Mouse (Mus musculus): ENCODE measurements around the gene Fbxo48. TPM values are rescaled to one million over a fixed set of nuclear protein-coding genes. Genes with fewer than 3 reads are reported as not detected.

Gene Fbxo48
- polyA plus RNA-seq, 1 experiment from 2014 or later, result 1.2 TPM

GRCm38 (mm10) chr11:17002739-17003373 is 51.7 kb downstream of the Fbxo48 start:
- Histone ChIP-seq H3K4me1 (ENCODE audit: control insufficient read depth, insufficient read depth, low read length) (no peaks in the 10 kb centered on the region), H3K27ac (ENCODE audit: low read length) (no peak overlapping the region), H3K36me3 (ENCODE audit: control insufficient read depth, insufficient read depth, low read length) (no peaks in the 10 kb centered on the region), H3K4me2 (ENCODE audit: low read depth, low read length) (no peak overlapping the region), H3K9me3 (replicated peaks; ENCODE audit: control insufficient read depth, low read length) (no peaks in the 10 kb centered on the region), H3K9ac (ENCODE audit: low read length) (no peak overlapping the region), H3K27me3 (ENCODE audit: control insufficient read depth, insufficient read depth, low read length) (no peaks in the 10 kb centered on the region), H3K4me3 (replicated peaks; ENCODE audit: low read length) (no peak overlapping the region)
- no peak for ATAC-seq (ENCODE audit: insufficient read depth, low FRiP score)
- WGBS, result 69% methylated on average over 7 of the region's 7 CpGs

- 76% methylated on average over 3 of the region's 3 CpGs for WGBS
- no peaks in the 10 kb centered on the region for H3K9me3 ChIP-seq (replicated peaks; ENCODE audit: control insufficient read depth, low read length)
- no peak for ATAC-seq (ENCODE audit: insufficient read depth, low FRiP score)
Observed at GRCm38 (mm10) chr11:17003757-17004156, 52.6 kb downstream of the Fbxo48 start.

More at GRCm38 (mm10) chr11:17003757-17004156, 52.6 kb downstream of the Fbxo48 start:
- no peaks in the 10 kb centered on the region for H3K4me1 ChIP-seq (ENCODE audit: control insufficient read depth, insufficient read depth, low read length)
- no peaks in the 10 kb centered on the region for H3K27me3 ChIP-seq (ENCODE audit: control insufficient read depth, insufficient read depth, low read length)
- no peak overlapping the region for H3K27ac ChIP-seq (ENCODE audit: low read length)
- no peak overlapping the region for H3K4me2 ChIP-seq (ENCODE audit: low read depth, low read length)
- no peak overlapping the region for H3K9ac ChIP-seq (ENCODE audit: low read length)
- H3K4me3 ChIP-seq (replicated peaks; ENCODE audit: low read length), result no peak overlapping the region
- H3K36me3 ChIP-seq (ENCODE audit: control insufficient read depth, insufficient read depth, low read length), result no peaks in the 10 kb centered on the region

Other genes starting within 250 kb of the Fbxo48 start
- 17.0 and 17.8 TPM in 2 replicates for gene Egfr, start 199.2 kb upstream of the Fbxo48 start, polyA plus RNA-seq (2015; fragmentation: Nextera tagmentation; extraction: Ambion mirVana)
- 30.8 and 31.4 TPM in 2 replicates for gene Cnrip1, start 100.2 kb downstream of the Fbxo48 start, polyA plus RNA-seq (2015; fragmentation: Nextera tagmentation; extraction: Ambion mirVana)
- gene Plek, start 101.0 kb downstream of the Fbxo48 start, polyA plus RNA-seq (2015; fragmentation: Nextera tagmentation; extraction: Ambion mirVana), result 2.5 and 3.2 TPM in 2 replicates
- gene Ppp3r1, start 207.9 kb downstream of the Fbxo48 start, polyA plus RNA-seq (2015; fragmentation: Nextera tagmentation; extraction: Ambion mirVana), result 78.7 and 86.5 TPM in 2 replicates
- gene Wdr92, start 230.7 kb downstream of the Fbxo48 start, polyA plus RNA-seq (2015; fragmentation: Nextera tagmentation; extraction: Ambion mirVana), result 24.6 and 26.4 TPM in 2 replicates